Mouse (Mus musculus) limb, embryonic 14.5 days (tissue): Measurements from ENCODE around the gene 9930104L06Rik. TPM values are rescaled to one million over a fixed set of nuclear protein-coding genes. Genes with fewer than 3 reads are reported as not detected.

Experiments
- ATAC-seq: fragments of 200-750 bp; cut with Nextera tagmentation; 2 replicates; pipeline ENCODE4 v1.8.0; 2017; ENCODE audit warnings: low read depth, moderate number of reproducible peaks, moderate TSS enrichment; ENCODE audit not compliant: low FRiP score
- DNase-seq: peaks from one replicate; pipeline ENCODE4 v3.0.0-alpha.2; 2015; ENCODE audit warnings: low spot score
- H3K27ac ChIP-seq: fragments of 300-500 bp; sonication (generic); replicated peaks from 2 replicates; pipeline ENCODE4 v1.5.1; 2014; ENCODE audit warnings: low read depth, mild to moderate bottlenecking, low read length, moderate library complexity, mixed read lengths
- H3K27me3 ChIP-seq: fragments of 300-500 bp; sonication (generic); 2 replicates; pipeline ENCODE4 v1.6.1; 2014; ENCODE audit warnings: low read length, mixed read lengths; ENCODE audit not compliant: control insufficient read depth, insufficient read depth
- H3K36me3 ChIP-seq: fragments of 300-500 bp; sonication (generic); 2 replicates; pipeline ENCODE4 v1.6.1; 2014; ENCODE audit warnings: mild to moderate bottlenecking, low read length, moderate library complexity, mixed read lengths; ENCODE audit not compliant: control insufficient read depth, insufficient read depth
- H3K4me1 ChIP-seq: fragments of 300-500 bp; sonication (generic); 2 replicates; pipeline ENCODE4 v1.6.1; 2014; ENCODE audit warnings: antibody characterized with exemption, low read length, mixed read lengths; ENCODE audit not compliant: control insufficient read depth, insufficient read depth
- H3K4me2 ChIP-seq: fragments of 300-500 bp; sonication (generic); replicated peaks from 2 replicates; pipeline ENCODE4 v1.6.1; 2014; ENCODE audit warnings: low read depth, mild to moderate bottlenecking, low read length, moderate library complexity; ENCODE audit not compliant: severe bottlenecking
- H3K4me3 ChIP-seq: fragments of 300-500 bp; sonication (generic); replicated peaks from 2 replicates; pipeline ENCODE4 v1.5.1; 2014; ENCODE audit warnings: low read length
- H3K9ac ChIP-seq: fragments of 300-500 bp; sonication (generic); 2 replicates; pipeline ENCODE4 v1.6.1; 2014; ENCODE audit warnings: mild to moderate bottlenecking, low read depth, low read length, moderate library complexity; ENCODE audit not compliant: severe bottlenecking
- H3K9me3 ChIP-seq: fragments of 300-500 bp; sonication (generic); 2 replicates; pipeline ENCODE4 v1.6.1; 2016; ENCODE audit warnings: low read length; ENCODE audit not compliant: control insufficient read depth
- POLR2A ChIP-seq: fragments of 200-500 bp; IDR thresholded peaks from 2 replicates; pipeline ENCODE4 v1.8.0; 2012; ENCODE audit warnings: inconsistent platforms, mild to moderate bottlenecking, moderate library complexity, borderline replicate concordance; ENCODE audit not compliant: insufficient read depth, insufficient read length; ENCODE audit errors: extremely low read depth
- WGBS: fragments of 180-500 bp; shearing (Covaris S2); extraction: QIAGEN DNeasy Blood & Tissue Kit; methylation state at CpG from one replicate; pipeline ENCODE4 v1.1.7; 2014; 5-methylcytosine and 5-hydroxymethylcytosine counted together
- polyA plus RNA-seq, 2 experiments: library from polyadenylated mRNA; depleted of rRNA in 1 of 2; stranded (reverse) in 1 of 2; unstranded in 1 of 2; fragments of >200 nt; fragmentation: Nextera tagmentation in 1 of 2; extraction: Ambion mirVana in 1 of 2; gene quantifications; 2 replicates each; pipeline versions ENCODE4 v1.2.1 to v1.2.3; 2012 to 2014

9930104L06Rik gene
- polyA plus RNA-seq, 2 experiments = 3.2 to 25.8 TPM

DNA sequence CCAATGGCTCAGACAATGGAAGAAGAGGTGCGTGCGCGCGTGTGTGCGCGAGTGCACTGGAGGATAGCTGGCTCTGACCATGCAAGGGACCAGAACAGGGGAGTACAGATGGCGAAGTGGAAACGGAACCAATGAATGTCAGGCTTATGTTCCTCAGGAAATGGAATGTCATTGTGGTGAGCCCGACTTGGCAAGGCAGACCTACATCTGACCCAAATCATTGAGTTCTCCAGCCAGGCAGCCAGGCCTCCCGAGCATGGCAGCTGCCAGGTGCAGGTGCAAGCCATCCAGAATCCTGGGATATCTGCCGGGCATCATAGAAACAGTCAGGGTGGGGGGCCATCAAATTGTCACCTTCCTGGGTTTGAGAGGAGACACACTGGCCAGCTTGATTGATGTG lies 24.1 kb downstream of the 9930104L06Rik start:
- no peaks in the 10 kb centered on the region for H3K4me1 ChIP-seq
- no peaks in the 10 kb centered on the region for H3K36me3 ChIP-seq
- DNase-seq = no peak
- no peaks in the 10 kb centered on the region for H3K9me3 ChIP-seq
- H3K4me2 ChIP-seq = no peak overlapping the region
- no peak for ATAC-seq
- TF ChIP-seq POLR2A = no peak
- no peak overlapping the region for H3K4me3 ChIP-seq
- H3K27ac ChIP-seq = no peak overlapping the region
- peaks cover 9% of the 10 kb centered on the region; the same call in 1 of the 2 replicates for H3K27me3 ChIP-seq
- H3K9ac ChIP-seq = no peak overlapping the region
- 85% methylated on average over 11 of the region's 11 CpGs for WGBS

GRCm38 (mm10) chr4:124962576-124962975 lies 25.7 kb downstream of the 9930104L06Rik start:
- Histone ChIP-seq H3K36me3 (no peaks in the 10 kb centered on the region), H3K4me1 (no peaks in the 10 kb centered on the region), H3K27ac (no peak overlapping the region), H3K4me3 (no peak overlapping the region), H3K9ac (no peak overlapping the region), H3K27me3 (peaks cover 9% of the 10 kb centered on the region; the same call in 1 of the 2 replicates), H3K9me3 (no peaks in the 10 kb centered on the region), H3K4me2 (no peak overlapping the region)
- no peak for TF ChIP-seq POLR2A
- WGBS = 23% methylated on average over 11 of the region's 11 CpGs
- DNase-seq (no peak), ATAC-seq (no peak)

GRCm38 (mm10) chr4:124964912-124965599 lies 28.2 kb downstream of the 9930104L06Rik start:
- ATAC-seq = no peak
- H3K9me3 ChIP-seq = no peaks in the 10 kb centered on the region
- peaks cover 9% of the 10 kb centered on the region; the same call in 1 of the 2 replicates for H3K27me3 ChIP-seq
- H3K4me3 ChIP-seq = no peak overlapping the region
- no peak overlapping the region for H3K27ac ChIP-seq
- TF ChIP-seq POLR2A = no peak
- no peak overlapping the region for H3K9ac ChIP-seq
- H3K36me3 ChIP-seq = no peaks in the 10 kb centered on the region
- H3K4me1 ChIP-seq = peaks cover 9% of the 10 kb centered on the region
- 11% methylated on average over 8 of the region's 8 CpGs for WGBS
- DNase-seq = no peak
- H3K4me2 ChIP-seq = no peak overlapping the region

DNA sequence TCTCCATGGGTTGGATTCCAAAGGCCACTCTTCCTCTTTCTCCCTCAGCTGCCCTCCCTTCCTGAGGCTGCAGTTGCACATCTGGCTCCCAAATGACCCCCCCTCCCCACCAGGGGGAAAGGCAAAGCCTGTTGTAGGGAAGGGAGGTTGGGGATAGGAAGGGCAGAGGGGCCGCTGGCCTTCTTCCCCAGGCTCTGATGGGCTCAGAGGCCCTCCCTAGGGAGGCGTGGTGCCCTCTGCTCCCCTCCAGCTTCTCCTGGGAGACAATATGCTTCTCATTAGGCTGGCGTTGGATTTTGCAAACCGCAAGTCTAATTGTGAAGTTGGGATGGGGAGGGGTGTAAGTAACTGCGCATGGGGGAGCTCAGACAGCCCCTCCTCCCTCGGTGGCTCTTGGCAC lies 31.9 kb downstream of the 9930104L06Rik start:
- DNase-seq (no peak), ATAC-seq (no peak)
- no peak for TF ChIP-seq POLR2A
- H3K9ac ChIP-seq = no peak overlapping the region
- H3K27ac ChIP-seq = no peak overlapping the region
- peaks cover 9% of the 10 kb centered on the region; the same call in 1 of the 2 replicates for H3K27me3 ChIP-seq
- H3K4me1 ChIP-seq = peaks cover 15% of the 10 kb centered on the region
- no peak overlapping the region for H3K4me3 ChIP-seq
- no peaks in the 10 kb centered on the region for H3K36me3 ChIP-seq
- WGBS = 17% methylated on average over 6 of the region's 6 CpGs
- no peaks in the 10 kb centered on the region for H3K9me3 ChIP-seq
- no peak overlapping the region for H3K4me2 ChIP-seq

- H3K27ac ChIP-seq = no peak overlapping the region
- H3K9ac ChIP-seq = no peak overlapping the region
- H3K4me1 ChIP-seq = peaks cover 15% of the 10 kb centered on the region
- 0 out of 2 replicates have a peak, but pooled peaks cover 6% of the 10 kb centered on the region for H3K27me3 ChIP-seq
- no peaks in the 10 kb centered on the region for H3K36me3 ChIP-seq
- WGBS = 49% methylated on average over 7 of the region's 7 CpGs
- no peak for ATAC-seq
- H3K4me2 ChIP-seq = no peak overlapping the region
- no peak for DNase-seq
- no peak overlapping the region for H3K4me3 ChIP-seq
- no peak for TF ChIP-seq POLR2A
- no peaks in the 10 kb centered on the region for H3K9me3 ChIP-seq
These were observed 32.5 kb downstream of the 9930104L06Rik start for GRCm38 (mm10) chr4:124969219-124969848.
